Mouse (Mus musculus) activated CD4-positive, CD25-positive, alpha-beta regulatory T cell, adult 4 months (primary cell): ENCODE results near the gene Gpr146. TPM values are rescaled to one million over a fixed set of nuclear protein-coding genes. Genes with fewer than 3 reads are reported as not detected.
"Not testable (repeated sequence)": the region's sequence is repeated elsewhere in the genome, so short reads cannot be mapped to it uniquely, and the experiment has no call there.

Experiments used
- ATAC-seq: one replicate; pipeline ENCODE4 v1.8.0; 2017
- polyA plus RNA-seq, 2 experiments: library from polyadenylated mRNA; unstranded; fragments of 100-300 nt; shearing (Covaris generic); gene quantifications; one replicate each; pipeline ENCODE4 v1.2.1; 2017

Gene Gpr146
- 1 to 10 TPM; 8.1 to 8.8 TPM for polyA plus RNA-seq

DNA sequence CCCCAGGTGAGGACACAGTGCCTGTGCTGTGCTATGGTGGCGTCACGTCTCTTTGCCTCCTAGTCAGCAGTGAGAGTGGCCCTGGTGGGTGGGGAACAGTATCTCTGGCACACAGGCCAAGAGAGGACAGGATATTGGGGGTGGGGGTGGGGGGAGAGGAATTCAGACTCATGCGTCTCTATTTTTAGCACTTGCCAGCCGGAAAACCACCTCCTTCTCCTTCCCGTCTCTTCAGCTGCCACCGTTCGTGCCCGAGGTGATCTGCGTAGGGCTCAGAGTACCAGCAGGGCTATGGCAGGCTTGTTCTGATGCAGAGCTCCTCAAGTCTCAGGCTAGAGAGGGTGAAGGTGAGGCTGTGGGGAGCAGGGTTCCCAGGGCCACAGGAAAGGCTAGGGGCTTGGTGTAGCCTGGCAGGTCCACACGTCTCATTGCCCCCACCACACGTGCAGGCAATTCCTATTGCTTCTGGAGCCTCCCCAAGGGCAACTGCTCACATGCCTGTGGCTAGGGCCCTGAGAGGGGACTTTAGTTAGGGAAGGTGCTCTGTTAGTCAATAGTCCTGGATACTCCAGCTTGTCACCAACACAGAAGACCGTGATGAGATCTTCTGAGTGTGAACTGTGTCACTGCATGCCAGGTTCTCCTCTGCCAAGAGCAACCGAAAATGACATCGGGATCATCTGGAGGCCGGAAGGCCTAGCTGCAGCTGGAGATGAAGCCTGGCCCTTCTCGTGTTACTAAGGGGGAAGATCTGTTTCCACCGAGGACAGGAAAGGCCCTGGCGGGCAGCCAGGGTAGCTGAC lies at the start of gene Gpr146:
Gpr146 (plus strand) TSS at position 230 of the 803 bp plus-strand sequence.
- peak; percentile 20 for ATAC-seq

DNA sequence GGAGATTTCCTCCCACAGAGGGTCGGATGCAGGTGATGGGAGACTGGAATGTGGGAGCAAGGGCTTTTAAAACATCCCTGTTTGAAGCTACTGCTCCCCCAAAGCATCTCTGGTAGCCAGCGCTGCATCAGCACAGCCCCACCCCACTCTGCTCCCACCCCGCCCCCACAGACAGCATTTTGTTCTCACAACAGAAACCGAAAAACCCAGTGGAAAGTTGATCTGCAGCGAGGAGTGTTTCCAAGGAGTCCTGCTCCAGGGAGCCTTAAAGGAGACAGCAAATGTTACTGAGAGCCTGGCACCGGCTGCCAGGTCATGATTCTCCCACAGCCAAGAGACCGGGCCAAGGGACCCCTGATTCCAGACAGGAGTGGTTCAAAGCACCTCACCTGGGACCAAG lies 46.7 kb upstream of the Gpr146 start:
- ATAC-seq = no peak

DNA sequence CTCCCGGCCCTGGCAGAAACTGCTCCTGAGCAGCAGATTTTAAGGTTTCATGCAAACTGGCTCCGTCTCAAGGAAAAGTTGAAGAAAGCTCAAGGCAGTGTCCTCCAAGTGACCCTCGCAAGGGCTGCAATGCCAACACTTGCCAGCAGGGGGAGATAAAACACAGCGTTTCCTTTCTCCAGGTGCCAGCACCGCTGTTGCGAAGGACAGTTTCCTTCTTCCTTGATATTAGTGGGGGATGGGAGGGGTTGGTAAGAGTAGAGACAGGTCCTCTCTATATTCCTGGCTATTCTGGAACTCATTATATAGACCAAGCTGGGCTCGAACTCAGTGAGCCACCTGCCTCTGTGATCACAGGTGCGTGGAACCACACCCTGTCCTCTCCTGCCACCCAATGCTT lies 45.8 kb upstream of the Gpr146 start:
- ATAC-seq = no peak

DNA sequence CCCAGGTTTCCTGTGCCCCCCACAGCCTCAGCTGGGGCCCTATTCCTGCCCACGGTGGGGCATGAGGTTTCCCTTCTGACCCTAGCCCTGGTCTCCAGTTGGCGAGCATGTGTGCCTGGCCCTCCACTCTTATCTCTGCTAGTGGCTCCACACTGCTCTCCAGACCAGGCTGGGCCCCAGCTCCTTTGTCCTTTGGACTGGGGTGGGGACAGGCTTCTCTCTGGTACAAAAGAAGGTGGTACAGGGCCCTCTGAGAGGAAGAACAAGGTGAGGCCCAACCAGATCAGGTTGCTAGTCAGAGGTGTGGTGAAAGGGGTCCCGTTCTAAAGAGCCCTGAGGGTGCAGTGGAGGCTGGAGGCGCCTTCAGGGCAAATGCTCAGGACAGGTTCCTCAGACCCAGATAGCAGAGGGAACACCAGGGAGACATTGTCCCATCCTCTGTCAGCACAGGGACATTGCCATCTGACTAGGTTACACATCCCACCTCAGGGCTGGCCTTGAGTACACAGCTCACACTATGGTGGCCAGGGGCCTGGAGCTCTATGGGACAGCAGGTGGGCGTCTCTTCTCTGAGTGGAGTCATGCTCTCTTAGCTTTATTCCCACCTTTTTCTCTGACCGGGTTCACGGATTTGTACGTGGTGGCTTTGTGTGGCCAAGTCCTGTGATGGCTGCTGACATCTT lies 44.8 kb upstream of the Gpr146 start:
- ATAC-seq = no peak

DNA sequence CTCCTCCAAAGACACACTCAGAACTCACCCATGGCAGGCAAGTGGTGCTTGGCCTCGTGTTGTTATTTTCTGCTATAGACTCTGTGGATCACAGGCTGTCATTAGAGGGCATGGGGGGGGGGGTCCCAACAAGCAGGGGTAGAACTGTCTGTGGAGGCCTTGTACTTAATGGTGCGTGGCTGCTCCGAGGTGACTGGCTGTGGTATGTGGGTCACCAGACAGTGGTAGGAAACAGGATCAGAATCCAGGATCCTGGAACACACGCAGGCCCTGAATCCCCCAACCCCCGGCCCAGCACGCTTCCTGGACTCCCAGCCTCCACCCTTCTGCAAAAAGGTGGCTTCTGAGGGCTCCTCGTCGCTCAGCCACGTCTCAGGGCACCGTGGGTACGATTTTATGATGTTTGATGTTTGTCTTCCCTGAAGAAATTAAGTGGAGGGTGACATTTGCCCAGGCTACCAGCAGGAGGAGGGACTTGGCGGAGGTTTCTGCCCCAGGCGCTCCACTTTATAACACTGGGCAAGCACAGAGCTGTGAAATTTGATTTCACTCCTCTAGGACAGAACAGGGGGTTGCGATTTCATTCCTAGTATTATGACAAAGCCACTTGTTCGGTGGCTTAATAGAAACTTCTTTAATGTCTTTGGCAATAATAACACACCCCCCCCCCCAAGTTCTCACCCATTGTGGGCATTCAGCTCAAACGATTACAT lies 44.0 kb upstream of the Gpr146 start:
- no peak for ATAC-seq

DNA sequence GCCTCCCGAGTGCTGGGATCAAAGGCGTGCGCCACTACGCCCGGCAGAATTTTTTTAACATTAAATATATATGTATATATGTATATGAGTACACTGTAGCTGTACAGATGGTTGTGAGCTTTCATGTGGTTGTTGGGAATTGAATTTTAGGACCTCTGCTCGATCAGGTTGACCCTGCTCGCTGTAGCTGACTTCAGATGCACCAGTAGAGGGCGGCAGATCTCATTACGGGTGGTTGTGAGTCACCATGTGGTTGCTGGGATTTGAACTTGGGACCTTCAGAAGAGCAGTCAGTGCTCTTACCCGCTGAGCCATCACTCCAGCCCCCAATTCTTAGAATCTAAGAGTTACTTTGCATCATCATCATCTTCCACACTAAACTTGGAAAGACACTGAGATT lies 43.1 kb upstream of the Gpr146 start:
- not testable (repeated sequence) for ATAC-seq

DNA sequence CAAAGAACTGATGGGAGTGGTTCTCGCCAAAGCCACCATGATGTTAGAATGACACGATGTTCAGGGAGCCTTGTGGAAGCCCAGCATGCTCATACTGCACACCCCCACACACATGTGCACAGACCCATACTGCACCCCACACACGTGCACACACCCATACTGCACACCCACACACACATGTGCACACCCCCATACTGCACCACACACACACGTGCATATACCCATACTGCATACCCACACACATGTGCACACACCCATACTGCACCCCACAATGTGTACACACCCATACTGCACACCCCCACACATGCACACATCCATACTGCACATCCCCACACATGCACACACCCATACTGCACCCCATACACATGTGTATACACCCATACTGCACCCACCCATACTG lies 41.9 kb upstream of the Gpr146 start:
- no peak for ATAC-seq

DNA sequence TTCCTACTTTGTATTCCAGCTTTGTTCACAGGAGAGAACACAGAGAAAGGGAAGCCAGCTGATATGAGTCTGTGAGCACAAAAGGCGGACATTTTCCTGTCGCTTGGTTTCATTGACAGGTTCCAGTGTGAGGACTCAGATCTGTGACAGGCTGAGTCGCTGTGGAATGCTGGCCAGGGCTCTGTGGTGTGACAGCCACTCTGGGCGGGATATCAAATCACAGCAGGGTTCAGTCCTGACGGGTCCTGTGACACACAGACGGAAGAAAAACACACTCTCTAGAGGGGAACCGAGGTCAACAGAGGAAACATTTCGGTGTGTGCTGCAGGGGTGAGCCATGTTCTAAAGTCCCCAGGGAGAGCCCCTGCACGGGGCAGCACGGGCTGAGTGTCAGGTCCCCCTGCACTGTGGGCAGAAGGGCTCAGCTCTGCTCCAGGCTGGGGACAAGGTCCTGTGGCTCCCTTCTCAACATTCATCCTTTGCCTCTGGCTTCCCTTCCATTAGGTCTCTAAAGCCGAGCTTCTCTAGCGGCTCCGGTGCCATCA lies 39.6 kb upstream of the Gpr146 start:
- ATAC-seq = no peak

DNA sequence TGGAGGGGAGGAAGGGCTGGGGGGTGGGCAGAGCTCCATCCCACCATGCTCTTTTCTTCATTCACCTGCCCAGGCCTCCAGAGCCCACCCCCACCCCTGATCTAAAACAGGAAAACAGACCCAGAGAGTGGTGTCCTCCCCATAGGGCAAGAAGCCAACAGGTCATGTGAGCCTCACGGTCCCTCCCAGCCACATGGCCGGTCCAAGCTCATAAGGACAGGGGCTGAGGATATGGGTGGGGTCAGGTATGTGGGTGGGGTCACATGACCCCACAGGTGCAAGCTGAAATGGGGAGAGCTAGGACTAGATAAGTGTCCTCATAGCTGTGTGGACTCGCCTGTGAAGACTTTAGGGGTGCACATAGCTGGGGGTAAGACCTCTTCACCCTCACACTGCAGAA lies 39.1 kb upstream of the Gpr146 start:
- no peak for ATAC-seq

DNA sequence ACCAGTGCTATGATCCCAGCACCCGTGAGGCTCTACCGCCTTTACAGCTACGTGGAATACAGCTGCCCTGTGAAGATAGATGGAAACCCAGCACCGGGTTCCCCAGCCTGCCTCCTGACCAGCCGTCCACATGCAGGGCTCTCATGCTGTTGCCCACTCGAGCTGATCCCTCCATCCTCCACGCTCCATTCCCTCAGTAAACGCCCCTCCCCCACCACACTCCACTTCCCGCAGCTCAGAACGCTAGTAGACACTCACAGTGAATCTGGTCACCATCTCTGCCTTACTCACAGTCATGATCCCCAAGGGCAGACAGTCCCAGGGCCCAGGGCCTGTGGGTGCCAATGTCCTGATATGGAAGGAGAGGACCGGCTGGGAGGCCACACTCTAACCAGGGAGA lies 38.6 kb upstream of the Gpr146 start:
- no peak for ATAC-seq

DNA sequence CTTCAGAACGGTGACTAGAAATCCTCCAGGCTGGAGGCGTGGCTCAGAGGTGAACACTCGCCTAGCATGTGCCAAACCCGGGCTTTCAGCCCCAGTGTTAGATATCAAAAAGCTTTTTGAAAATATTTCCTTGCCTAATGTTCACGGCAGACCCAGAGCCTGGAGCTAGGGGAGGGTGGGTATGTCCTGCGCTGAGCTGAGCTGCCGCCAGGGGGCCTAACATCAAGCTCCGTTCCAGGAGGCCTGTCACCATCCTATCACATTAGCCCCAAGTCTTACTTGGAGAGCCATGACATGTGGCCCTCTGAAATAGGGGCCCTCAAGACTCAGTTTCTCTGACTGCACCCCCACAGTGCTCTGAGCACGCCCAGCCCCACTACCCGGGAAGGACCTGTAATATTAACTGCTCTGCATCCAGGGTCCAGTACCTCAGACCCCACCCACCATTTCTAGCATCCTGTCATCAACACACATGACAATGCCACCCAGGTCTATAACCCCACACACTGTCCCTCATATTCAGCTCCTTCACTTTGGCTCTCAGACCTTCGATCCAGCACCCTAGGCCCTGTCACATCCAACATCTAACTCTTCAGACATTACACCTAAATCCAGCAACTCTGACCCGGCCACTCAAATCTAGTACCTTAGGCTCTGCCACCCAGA lies 33.3 kb upstream of the Gpr146 start:
- ATAC-seq = peak; percentile 69

DNA sequence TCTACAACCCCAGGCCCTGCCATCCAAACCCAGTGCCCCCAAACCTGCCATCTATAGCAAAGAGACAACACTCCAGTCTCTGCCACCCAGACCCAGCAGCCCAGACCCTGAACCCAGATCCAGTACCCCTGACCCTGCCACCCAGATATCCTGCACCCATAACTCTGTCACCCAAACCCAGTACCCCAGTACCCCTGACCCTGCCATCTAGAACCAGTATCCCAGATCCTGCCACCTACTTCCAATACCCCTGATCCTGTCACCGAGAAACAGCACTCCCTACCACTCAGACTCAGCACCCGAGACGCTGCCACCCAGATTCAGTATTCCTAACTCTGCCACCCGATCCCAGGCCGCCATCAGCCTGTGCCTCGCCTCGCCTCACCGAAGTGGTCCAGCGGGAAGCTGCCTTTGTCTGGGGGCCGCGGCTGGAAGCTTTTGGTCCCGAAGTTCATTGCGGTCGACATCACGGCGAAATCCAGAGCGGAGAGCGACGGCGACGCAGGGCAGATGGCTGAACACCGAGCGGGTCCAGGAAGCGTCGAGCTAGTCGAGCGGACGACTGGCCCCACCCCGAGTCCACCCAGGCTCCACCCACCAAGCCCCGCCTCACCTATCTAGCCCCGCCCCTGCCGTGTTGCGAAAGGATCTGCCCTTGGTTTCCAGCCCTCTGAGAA lies 32.7 kb upstream of the Gpr146 start:
- ATAC-seq = peak; percentile 96

DNA sequence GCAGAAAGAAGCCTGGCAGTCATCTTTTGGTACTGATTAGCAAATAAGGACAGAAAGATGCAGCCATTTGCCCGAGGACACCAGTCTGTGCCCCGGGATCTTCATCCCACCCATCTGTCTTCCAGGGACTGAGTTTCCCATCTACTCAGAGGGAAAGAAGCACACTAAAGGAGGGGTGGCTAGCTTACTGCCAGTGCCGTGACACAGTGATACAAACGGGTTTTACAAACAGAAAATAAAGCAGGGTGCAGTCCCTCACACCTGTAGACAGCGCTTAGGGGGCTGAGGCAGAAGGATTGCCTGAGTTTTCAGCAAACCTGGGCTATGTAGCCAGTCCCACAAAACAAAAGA lies 32.2 kb upstream of the Gpr146 start:
- no peak for ATAC-seq

DNA sequence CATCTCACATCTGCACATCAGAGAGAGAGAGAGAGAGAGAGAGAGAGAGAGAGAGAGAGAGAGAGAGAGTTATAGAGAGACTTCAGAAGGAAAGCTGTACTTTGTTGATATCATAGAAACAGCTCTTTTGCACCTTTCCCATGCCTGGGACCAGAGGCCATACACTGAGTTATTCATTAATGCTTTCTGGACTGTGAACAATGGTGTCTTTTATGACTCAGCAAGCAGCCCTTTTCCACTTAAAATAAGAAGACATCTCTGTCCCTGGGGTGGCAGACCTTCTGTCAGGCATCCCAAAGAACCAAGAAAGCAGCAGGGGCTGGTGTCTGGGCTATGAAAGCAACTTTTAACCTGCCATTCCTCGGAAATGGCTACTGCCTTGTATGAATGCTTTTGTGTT lies 30.3 kb upstream of the Gpr146 start:
- no peak for ATAC-seq

DNA sequence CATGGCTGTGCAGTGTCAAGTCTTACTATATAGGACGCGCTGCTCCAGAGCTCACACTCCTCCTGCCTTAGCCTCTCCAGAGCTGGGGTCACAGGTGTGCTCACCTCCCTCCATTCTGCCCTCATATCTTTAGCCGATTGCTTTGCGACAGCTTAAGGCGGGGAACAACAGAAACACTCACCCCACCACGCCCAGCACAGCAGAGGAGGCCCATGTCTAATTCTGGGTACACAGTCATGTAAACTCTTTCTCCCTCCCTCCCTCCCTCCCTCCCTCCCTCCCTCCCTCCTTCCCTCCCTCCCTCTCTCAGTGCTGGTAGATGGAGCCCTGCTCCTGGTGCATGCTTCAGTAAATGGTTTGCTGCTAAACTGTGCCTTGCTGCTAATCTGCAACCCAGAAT lies 27.8 kb upstream of the Gpr146 start:
- no peak for ATAC-seq

DNA sequence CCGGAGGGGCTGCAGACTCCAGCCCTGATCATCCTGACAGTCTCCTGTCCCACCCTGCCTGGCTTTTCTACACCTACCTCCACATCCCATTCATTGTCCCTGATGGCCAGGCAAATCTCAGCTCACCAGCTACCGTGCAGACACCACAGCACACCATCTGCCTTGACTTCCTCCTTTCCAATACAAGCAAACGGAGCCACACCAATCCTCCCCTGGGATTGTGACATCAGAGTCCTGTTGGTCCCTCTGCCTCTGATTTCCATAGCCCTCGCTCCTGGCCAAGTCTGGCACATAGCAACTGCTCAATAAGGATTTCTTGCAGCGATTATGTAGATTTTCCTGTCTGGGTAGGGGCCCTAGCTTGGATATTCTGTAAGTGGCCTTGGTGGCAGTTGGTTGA lies 26.4 kb upstream of the Gpr146 start, which contains the start of gene Cox19:
Cox19 (minus strand) TSS at position 285 of the 400 bp plus-strand sequence.
- no peak for ATAC-seq

DNA sequence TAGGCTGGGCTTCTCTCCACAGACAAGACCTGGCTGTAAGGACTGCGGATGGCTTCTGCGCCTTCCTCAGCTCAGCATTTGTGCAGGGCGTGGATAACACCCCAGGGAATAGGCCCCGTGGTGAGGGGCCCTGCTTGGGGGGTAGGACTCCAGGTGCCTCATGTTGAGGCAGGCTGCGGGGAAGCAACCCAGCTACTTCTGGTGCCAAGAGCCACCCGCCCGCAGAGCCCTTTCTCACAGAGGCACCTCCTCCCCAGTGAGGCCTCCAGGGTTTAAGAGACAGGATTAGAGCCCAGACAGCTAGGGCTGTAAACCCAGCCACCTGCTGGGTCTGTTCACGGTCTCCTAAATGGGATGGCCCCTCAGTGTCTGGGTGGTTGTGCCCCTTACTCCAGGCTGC lies 25.9 kb upstream of the Gpr146 start:
- no peak for ATAC-seq

DNA sequence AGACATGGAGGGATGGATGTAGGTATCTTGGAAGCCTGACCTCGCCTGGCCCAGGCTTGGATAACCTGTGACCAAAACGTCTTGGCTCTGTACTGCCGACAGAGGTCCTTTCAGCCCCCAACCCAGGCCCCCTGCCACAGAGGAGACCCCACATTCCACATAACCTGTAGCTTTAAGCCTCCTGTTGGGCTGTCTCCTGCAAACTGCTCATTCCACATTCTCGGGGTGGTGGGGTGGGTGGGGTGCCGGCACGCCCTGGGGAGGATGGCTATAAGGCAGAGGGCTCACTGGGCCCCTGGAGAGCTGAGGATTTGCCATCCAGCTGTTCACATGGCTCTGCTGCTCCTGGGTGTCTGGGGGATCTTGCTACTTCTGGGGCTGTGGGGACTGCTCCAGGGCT lies 25.2 kb upstream of the Gpr146 start, which contains the start of gene Cyp2w1:
Cyp2w1 (plus strand) TSS at position 301 of the 400 bp plus-strand sequence.
- no peak for ATAC-seq

DNA sequence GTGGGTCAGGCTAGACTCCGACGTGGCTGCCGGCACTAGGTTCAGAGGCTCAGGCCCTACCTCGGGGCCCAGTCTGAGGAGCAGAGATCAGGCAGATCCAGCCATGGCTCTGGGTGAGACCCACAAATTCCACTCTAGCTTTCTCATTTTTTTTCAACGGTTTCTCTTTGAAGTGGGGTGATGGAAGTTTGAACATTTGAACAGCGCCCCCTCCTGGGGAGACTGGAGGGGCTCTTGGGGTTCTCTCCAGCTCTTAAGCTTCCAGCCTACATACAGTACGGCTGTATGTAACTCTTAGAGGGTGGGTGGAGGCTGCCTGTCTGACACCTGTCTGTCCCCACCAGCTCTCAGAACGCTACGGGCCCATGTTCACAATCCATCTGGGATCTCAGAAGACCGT lies 24.0 kb upstream of the Gpr146 start:
- ATAC-seq = no peak

DNA sequence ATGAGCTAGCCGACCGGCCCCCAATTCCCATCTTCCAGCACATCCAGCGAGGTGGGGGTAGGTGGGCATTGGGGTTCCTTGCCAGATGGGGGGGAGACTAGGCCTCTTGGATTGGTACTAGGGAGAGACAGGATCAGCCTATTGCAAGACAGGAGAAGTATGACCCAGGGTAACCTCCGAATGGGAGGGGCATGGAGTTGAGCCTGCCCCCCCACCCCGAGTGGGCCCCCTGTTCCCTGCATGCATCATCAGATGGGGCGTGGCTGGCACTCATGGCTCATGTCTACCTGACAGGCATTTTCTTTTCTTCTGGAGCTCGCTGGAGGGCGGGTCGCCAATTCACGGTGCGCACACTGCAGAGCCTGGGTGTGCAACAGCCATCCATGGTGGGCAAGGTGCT lies 23.6 kb upstream of the Gpr146 start:
- ATAC-seq = no peak

DNA sequence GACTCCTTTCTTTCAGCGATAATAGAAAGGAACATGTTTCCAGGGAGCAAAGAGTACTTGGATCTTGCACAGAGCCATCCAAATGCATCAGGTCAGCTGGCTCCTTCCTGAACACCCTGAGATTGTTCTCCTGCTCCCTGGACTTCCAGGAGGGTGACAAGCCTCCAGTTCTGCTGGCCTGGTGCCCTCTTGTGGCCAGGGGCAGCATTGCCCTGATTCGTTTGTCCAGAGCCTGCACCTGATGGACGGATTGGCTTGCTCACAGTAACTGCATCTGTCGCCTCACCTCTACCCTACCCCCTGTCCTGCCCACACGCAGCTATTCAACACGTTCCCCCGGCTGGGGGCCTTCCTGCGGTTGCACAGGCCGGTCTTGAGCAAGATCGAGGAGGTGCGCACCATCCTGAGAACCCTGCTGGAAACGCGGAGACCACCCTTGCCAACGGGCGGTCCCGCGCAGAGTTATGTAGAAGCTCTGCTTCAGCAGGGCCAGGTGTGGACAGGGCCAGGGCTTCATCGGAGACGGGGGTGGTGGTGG lies 22.2 kb upstream of the Gpr146 start:
- ATAC-seq = no peak

DNA sequence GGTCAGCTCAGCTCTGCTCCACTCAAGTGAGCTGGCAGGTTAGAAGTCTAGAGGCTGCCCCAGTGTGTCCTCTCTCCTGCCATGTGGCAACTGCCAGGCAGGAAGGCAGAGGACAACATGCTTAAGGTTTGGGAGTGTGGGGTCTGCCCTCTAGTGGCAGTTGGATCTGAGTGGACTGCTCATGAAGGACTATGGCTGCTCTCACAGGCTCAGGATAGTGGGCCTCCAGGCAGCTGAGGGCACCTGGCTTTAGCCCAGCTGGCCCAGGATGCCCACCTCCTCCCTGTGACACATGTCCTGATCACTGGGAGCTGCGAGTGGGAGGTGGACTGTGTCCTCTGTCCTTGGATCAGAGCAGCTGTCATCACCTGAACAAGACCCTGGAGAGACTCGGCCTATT lies 18.8 kb upstream of the Gpr146 start:
- no peak for ATAC-seq
